Mouse (Mus musculus) liver, postnatal 0 days (tissue): ENCODE measurements around the gene Col4a1. TPM values are rescaled to one million over a fixed set of nuclear protein-coding genes. Genes with fewer than 3 reads are reported as not detected.

Experiments used
- ATAC-seq: fragments of 200-750 bp; cut with Nextera tagmentation; 2 replicates; pipeline ENCODE4 v1.8.0; 2017; ENCODE audit warnings: mild to moderate bottlenecking, moderate library complexity
- DNase-seq: peaks from one replicate; pipeline ENCODE4 v3.0.0-alpha.2; 2016
- H3K27ac ChIP-seq: fragments of 300-500 bp; sonication (generic); 2 replicates; pipeline ENCODE4 v1.5.1; 2014; ENCODE audit warnings: antibody characterized with exemption, moderate library complexity, mild to moderate bottlenecking, low read depth
- H3K27me3 ChIP-seq: fragments of 300-500 bp; sonication (generic); 2 replicates; pipeline ENCODE4 v1.6.1; 2014; ENCODE audit warnings: low read length, control low read depth, mixed read lengths; ENCODE audit not compliant: insufficient read depth
- H3K36me3 ChIP-seq: fragments of 300-500 bp; sonication (generic); replicated peaks from 2 replicates; pipeline ENCODE4 v1.6.1; 2014; ENCODE audit warnings: mild to moderate bottlenecking, control low read depth, low read length, moderate library complexity, mixed read lengths; ENCODE audit not compliant: insufficient read depth
- H3K4me1 ChIP-seq: fragments of 300-500 bp; sonication (generic); 2 replicates; pipeline ENCODE4 v1.6.1; 2014; ENCODE audit warnings: antibody characterized with exemption, mild to moderate bottlenecking, control low read depth; ENCODE audit not compliant: insufficient read depth
- H3K4me2 ChIP-seq: fragments of 300-500 bp; sonication (generic); 2 replicates; pipeline ENCODE4 v1.6.1; 2014; ENCODE audit warnings: low read depth, mild to moderate bottlenecking, low read length, moderate library complexity, mixed read lengths
- H3K4me3 ChIP-seq: fragments of 300-500 bp; sonication (generic); 2 replicates; pipeline ENCODE4 v1.5.1; 2014; ENCODE audit warnings: low read depth, low read length
- H3K9ac ChIP-seq: fragments of 300-500 bp; sonication (generic); replicated peaks from 2 replicates; pipeline ENCODE4 v1.6.1; 2014; ENCODE audit warnings: mild to moderate bottlenecking, moderate library complexity
- H3K9me3 ChIP-seq: fragments of 300-500 bp; sonication (generic); 2 replicates; pipeline ENCODE4 v1.6.1; 2016; ENCODE audit warnings: mild to moderate bottlenecking, control low read depth, low read length, mixed read lengths
- CTCF ChIP-seq: sonication (generic); IDR thresholded peaks from 2 replicates; pipeline ENCODE4 v1.5.1; 2016; ENCODE audit warnings: antibody characterized with exemption, low read depth
- EP300 ChIP-seq: IDR thresholded peaks from 2 replicates; pipeline ENCODE4 v1.6.1; 2016; ENCODE audit warnings: antibody characterized with exemption, low read depth, mild to moderate bottlenecking
- WGBS: fragments of 180-500 bp; shearing (Covaris S2); extraction: QIAGEN DNeasy Blood & Tissue Kit; methylation state at CpG from one replicate; pipeline ENCODE4 v1.1.7; 2014; ENCODE audit not compliant: insufficient replicate concordance; 5-methylcytosine and 5-hydroxymethylcytosine counted together
- polyA plus RNA-seq: library from polyadenylated mRNA; unstranded; fragments of >200 nt; fragmentation: Nextera tagmentation; extraction: Ambion mirVana; gene quantifications from 2 replicates; pipeline ENCODE4 v1.2.1, GENCODE M21; 2015

The Col4a1 gene
- polyA plus RNA-seq, 1 experiment from 2014 or later: 22.6 TPM

DNA sequence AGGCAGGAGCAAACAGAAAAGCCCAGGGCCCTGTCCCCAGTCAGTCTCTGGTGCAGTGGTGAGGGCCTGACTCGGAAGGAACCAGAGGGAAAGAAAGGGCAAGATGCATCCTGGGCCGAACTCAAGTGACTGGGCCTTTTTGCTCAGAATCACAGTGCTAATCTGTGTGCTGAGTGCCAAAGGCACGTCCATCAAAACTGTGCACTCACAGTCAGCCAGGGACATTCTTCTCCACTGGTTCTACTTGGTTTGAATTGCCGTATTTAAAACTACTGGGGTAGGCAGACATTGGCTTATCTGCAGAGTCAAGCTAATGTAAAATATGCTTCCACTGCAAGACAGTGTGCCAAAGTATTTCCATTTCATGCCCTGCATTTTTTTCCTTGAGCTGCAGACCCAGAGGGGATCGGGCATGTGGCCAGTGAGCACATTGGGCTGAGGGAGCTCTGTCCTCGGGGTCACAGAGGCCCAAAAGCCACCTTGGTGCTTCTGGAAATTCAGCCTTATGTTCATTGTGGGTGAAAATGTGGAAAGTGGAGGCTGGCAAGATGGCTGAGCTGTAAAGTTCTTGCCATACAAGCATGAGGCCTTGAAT is 12.3 kb upstream of the Col4a1 start:
- TF ChIP-seq EP300 (no peak), CTCF (no peak)
- 63% methylated on average over 6 of the region's 6 CpGs for WGBS
- no peaks in the 10 kb centered on the region for H3K27me3 ChIP-seq
- no peak overlapping the region for H3K4me2 ChIP-seq
- peaks cover 18% of the 10 kb centered on the region for H3K4me1 ChIP-seq
- H3K27ac ChIP-seq: no peak overlapping the region
- DNase-seq (no peak), ATAC-seq (no peak)
- no peaks in the 10 kb centered on the region for H3K9me3 ChIP-seq
- H3K9ac ChIP-seq: no peak overlapping the region
- H3K4me3 ChIP-seq: no peak overlapping the region
- H3K36me3 ChIP-seq: no peaks in the 10 kb centered on the region

DNA sequence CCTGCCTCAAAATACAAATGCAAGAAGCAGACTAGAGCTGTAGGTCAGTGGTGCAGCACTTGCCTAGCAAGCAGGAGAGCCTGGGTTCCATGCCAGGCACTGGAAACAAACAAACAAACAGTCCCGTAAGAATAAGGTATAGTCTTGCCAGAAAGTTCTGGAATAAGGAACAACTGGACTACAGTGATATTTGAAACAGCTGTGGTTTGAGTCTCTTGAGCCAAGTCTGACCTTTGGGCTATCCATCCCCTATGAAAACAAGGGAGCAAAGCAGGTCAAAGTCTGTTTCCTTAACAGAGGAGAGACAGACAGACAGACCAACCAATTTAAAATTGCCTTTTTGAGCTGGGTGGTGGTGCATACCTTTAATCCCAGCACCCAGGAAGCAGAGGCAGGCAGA is 11.1 kb upstream of the Col4a1 start:
- no peak for TF ChIP-seq EP300
- TF ChIP-seq CTCF: no peak
- DNase-seq: no peak
- H3K4me1 ChIP-seq: peaks cover 18% of the 10 kb centered on the region
- 76% methylated on average over 1 of the region's 1 CpGs for WGBS
- H3K4me3 ChIP-seq: no peak overlapping the region
- no peak overlapping the region for H3K27ac ChIP-seq
- H3K9me3 ChIP-seq: no peaks in the 10 kb centered on the region
- no peak overlapping the region for H3K4me2 ChIP-seq
- ATAC-seq: no peak
- no peaks in the 10 kb centered on the region for H3K36me3 ChIP-seq
- H3K9ac ChIP-seq: no peak overlapping the region
- H3K27me3 ChIP-seq: no peaks in the 10 kb centered on the region

DNA sequence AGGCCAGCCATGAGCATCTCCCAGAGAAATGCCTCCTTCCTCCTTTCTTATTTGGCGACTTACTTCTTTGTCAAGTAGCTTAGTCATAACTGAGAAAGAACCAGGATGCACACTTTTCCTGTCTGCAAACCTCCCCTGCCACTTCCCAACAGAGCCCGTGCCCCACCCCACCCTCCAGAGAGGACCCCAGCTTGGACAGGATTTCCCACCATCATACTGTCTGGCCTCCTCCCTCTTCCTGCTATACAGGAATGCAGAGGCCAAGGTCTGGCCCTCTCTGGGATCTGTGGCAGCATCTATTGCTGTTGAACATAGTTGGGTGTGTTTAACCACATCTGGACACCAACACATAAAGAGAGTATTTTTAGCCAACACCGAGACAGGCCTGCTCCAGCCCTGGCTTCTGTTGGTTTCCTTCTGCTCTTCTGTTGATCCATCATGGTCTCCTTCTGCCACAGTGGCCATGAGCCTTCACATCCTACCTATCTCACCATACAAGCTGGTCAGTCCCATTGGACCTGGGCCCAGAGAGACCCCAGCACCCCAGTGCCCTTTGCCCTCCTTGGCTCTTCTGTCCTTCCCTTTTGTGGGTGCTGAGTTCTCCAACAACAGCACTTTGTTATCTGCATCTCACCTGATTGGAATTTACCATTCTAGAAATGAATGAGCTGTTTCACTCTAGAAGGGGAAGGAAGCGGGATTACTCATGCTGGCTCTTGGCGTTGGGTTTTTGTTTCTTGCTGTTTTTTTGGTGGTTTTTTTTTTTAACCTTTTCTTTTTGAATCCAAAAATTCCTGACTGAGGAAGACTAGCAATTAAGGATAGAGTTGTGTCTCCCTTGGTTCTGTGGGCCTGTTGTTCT is 10.3 kb upstream of the Col4a1 start:
- H3K4me2 ChIP-seq: no peak overlapping the region
- H3K36me3 ChIP-seq: no peaks in the 10 kb centered on the region
- 42% methylated on average over 5 of the region's 5 CpGs for WGBS
- DNase-seq (no peak), ATAC-seq (no peak)
- no peak for TF ChIP-seq EP300
- no peak for TF ChIP-seq CTCF
- no peaks in the 10 kb centered on the region for H3K9me3 ChIP-seq
- no peak overlapping the region for H3K4me3 ChIP-seq
- H3K9ac ChIP-seq: no peak overlapping the region
- H3K27ac ChIP-seq: no peak overlapping the region
- peaks cover 18% of the 10 kb centered on the region for H3K4me1 ChIP-seq
- H3K27me3 ChIP-seq: no peaks in the 10 kb centered on the region

DNA sequence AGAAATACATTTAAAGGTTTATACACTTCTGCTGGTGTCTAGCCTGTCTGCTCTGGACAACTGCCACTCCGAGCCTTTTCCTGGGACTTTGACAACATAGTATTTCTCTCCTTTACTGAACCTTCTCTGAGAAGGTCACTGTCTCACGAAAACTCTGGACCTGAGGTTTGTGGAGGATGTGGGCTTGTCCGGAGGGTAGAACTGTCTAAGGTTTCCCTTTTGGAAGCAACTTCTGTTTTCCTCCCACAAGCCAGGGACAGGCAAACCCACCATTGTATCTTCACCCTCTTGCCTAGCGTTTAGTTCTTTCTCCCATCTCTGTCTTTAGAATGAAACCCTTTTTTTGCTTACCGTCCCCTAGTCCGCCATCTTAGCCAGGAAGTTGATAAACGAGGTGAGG is 9.2 kb upstream of the Col4a1 start:
- ATAC-seq: no peak
- Histone ChIP-seq H3K27ac (no peak overlapping the region), H3K27me3 (no peaks in the 10 kb centered on the region), H3K9ac (no peak overlapping the region), H3K9me3 (no peaks in the 10 kb centered on the region), H3K4me2 (no peak overlapping the region), H3K4me3 (no peak overlapping the region), H3K36me3 (no peaks in the 10 kb centered on the region), H3K4me1 (peaks cover 16% of the 10 kb centered on the region)
- WGBS: 56% methylated on average over 7 of the region's 7 CpGs
- TF ChIP-seq CTCF (no peak), EP300 (no peak)
- no peak for DNase-seq

DNA sequence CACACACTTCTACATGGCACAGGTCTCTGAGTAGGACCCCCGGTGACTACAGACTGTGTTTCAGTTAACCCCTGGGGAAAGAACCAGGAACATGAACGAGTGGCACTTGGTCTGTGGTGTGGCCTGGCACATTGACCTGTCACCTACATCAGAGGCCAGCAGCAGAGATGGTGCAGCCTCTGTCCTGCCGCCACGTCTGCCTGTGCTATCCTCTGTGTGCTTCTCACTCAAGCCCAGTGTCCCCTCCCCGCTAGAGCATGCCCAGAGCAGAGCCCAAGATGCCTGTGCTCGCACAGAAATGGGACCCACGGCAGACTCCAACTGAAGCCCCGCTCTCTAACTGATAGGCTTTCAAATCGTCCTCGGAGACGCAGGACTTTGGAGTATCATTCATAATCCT is 6.8 kb upstream of the Col4a1 start:
- WGBS: 76% methylated on average over 11 of the region's 11 CpGs
- Histone ChIP-seq H3K4me3 (no peak overlapping the region), H3K27ac (no peak overlapping the region), H3K9ac (no peak overlapping the region), H3K4me2 (no peak overlapping the region), H3K4me1 (peaks cover 16% of the 10 kb centered on the region), H3K9me3 (no peaks in the 10 kb centered on the region), H3K36me3 (no peaks in the 10 kb centered on the region), H3K27me3 (no peaks in the 10 kb centered on the region)
- no peak for ATAC-seq
- DNase-seq: no peak
- TF ChIP-seq CTCF: no peak
- TF ChIP-seq EP300: no peak

DNA sequence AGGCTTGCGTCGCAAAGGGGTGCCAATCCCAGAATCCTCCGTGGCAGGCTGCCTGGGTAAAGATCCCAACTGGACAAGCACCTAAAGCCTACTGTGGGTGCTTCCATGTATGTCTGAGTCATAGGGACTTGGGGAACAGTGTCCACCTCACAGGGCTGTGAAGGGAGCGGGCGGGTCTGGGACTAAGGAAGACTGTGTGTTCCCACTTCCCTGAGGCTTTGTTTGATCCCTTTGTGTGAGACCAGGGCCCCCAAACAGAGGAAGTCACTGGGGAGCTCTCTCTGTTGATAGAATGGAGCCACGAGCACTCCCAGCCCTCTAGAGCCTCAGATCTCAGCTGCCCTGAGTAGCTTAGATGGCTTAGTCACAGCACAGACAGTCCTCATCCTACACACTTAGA is 3.5 kb upstream of the Col4a1 start:
- H3K4me1 ChIP-seq: peaks cover 4% of the 10 kb centered on the region; the same call in 1 of the 2 replicates
- WGBS: 59% methylated on average over 6 of the region's 6 CpGs
- H3K4me3 ChIP-seq: no peak overlapping the region
- no peak overlapping the region for H3K9ac ChIP-seq
- DNase-seq: no peak
- TF ChIP-seq EP300 (no peak), CTCF (no peak)
- ATAC-seq: no peak
- no peak overlapping the region for H3K27ac ChIP-seq
- no peak overlapping the region for H3K4me2 ChIP-seq
- H3K27me3 ChIP-seq: peaks cover 26% of the 10 kb centered on the region
- no peaks in the 10 kb centered on the region for H3K36me3 ChIP-seq
- no peaks in the 10 kb centered on the region for H3K9me3 ChIP-seq
